In the genomic region with DNA sequence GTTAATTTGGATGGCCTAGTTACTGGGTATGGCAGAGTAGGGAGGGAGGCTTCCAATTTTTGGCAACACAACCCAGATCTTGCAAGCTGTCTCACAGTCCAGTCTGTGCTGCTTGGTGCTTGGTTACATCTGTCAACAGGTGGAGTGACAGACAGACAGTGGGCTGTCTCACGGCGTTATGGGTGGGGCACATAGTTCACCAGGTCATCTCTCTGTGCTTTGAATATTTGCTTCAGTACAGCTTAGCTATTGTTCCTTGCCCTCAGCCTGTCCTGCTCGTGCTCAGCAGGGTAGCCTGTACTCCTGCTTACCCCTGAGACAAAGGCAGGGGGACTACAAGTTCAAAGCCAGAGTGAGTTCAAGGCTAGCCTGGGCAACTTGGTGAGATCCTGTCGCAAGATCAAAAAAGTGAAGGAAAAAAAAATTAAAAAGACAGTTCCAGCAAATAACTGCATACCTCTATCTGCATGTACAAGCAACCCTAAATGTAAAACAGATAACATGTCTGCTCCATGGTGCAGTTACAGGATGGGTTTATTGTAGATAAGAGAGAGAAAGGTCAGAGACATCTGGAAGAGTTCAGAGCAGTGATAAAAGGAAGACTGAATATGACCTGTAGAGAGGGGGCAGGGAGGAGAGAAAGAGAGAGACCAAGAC, we compare ENCODE assay signal across 11 mouse cellular contexts. TPM values are rescaled to one million over a fixed set of nuclear protein-coding genes. Genes with fewer than 3 reads are reported as not detected.
DNase-seq lines count a peak whose midpoint lies in the region; ATAC-seq lines count a peak whose summit lies in the region.
"Had no signal": no experiment of that assay in that cellular context is flagged by ENCODE, and none has a peak within 500 bp of the region (broad histone marks: within the 10 kb centered on the region; RNA-seq: fewer than 3 reads in every experiment).

No protein-coding gene starts in this region.

- H3K9me3 ChIP-seq in lung, embryonic 15.5 days: no peaks in the 10 kb centered on the region
- no peaks in the 10 kb centered on the region for H3K9me3 ChIP-seq in embryonic facial prominence, embryonic 15.5 days (replicated peaks)
- no peaks in the 10 kb centered on the region for H3K9me3 ChIP-seq in forebrain, embryonic 11.5 days (ENCODE audit: control insufficient read depth, low read length)

- no peak overlapping the region for H3K4me3 ChIP-seq in lung, embryonic 15.5 days
- no peak overlapping the region for H3K4me3 ChIP-seq in embryonic facial prominence, embryonic 15.5 days (replicated peaks)
- H3K4me3 ChIP-seq in forebrain, embryonic 11.5 days (ENCODE audit: low read depth, low read length): no peak overlapping the region

- peak; percentile 40; the same call in 1 of the 2 replicates for ATAC-seq in lung, embryonic 15.5 days (ENCODE audit: borderline replicate concordance, extremely low read depth, low FRiP score, low TSS enrichment)
- ATAC-seq in embryonic facial prominence, embryonic 15.5 days (ENCODE audit: insufficient number of reproducible peaks, low FRiP score, low TSS enrichment, low read depth): peak; percentile 55; the same call in 1 of the 2 replicates
- peak; percentile 54 for ATAC-seq in megakaryocyte, adult 5-6 weeks (ENCODE audit: poor library complexity, severe bottlenecking)
- no peak for ATAC-seq in forebrain, embryonic 11.5 days (replicated peaks; ENCODE audit: low FRiP score)
- ATAC-seq: forebrain, embryonic 14.5 days had no signal

- peaks cover 4% of the 10 kb centered on the region; the same call in 1 of the 2 replicates for H3K27me3 ChIP-seq in lung, embryonic 15.5 days
- no peaks in the 10 kb centered on the region for H3K27me3 ChIP-seq in embryonic facial prominence, embryonic 15.5 days
- H3K27me3 ChIP-seq in forebrain, embryonic 11.5 days (ENCODE audit: control insufficient read depth, insufficient read depth, low read length): no peaks in the 10 kb centered on the region

- intact Hi-C loops in heart, postnatal 10 days (cut with DNase I): no loop called here

- H3K4me1 ChIP-seq in lung, embryonic 15.5 days: peaks cover 4% of the 10 kb centered on the region; the same call in 1 of the 2 replicates
- no peaks in the 10 kb centered on the region for H3K4me1 ChIP-seq in embryonic facial prominence, embryonic 15.5 days
- H3K4me1 ChIP-seq in forebrain, embryonic 11.5 days (replicated peaks; ENCODE audit: control insufficient read depth, insufficient read depth, low read length): no peaks in the 10 kb centered on the region

- H3K9ac ChIP-seq in lung, embryonic 15.5 days: no peak overlapping the region
- no peak overlapping the region for H3K9ac ChIP-seq in embryonic facial prominence, embryonic 15.5 days
- no peak overlapping the region for H3K9ac ChIP-seq in forebrain, embryonic 11.5 days (ENCODE audit: low read length)
- H3K9ac ChIP-seq: hindbrain, embryonic 14.5 days had no signal

- H3K4me2 ChIP-seq in lung, embryonic 15.5 days: no peak overlapping the region
- H3K4me2 ChIP-seq in embryonic facial prominence, embryonic 15.5 days (replicated peaks): no peak overlapping the region
- no peak overlapping the region for H3K4me2 ChIP-seq in forebrain, embryonic 11.5 days (ENCODE audit: low read depth, low read length, severe bottlenecking)
- H3K4me2 ChIP-seq: hindbrain, embryonic 14.5 days had no signal

- H3K36me3 ChIP-seq in lung, embryonic 15.5 days: no peaks in the 10 kb centered on the region
- H3K36me3 ChIP-seq in embryonic facial prominence, embryonic 15.5 days: no peaks in the 10 kb centered on the region
- no peaks in the 10 kb centered on the region for H3K36me3 ChIP-seq in forebrain, embryonic 11.5 days (ENCODE audit: control insufficient read depth, insufficient read depth, low read length)

- DNase-seq in heart, adult 11 months: peak; percentile 89
- no peak for DNase-seq in heart, postnatal 10 days
- no peak for DNase-seq in lung, postnatal 14 days
- no peak for DNase-seq in forebrain, embryonic 11.5 days (ENCODE audit: low spot score)
- no peak for DNase-seq in kidney, postnatal 25 days

- 23% methylated on average over 4 of the region's 4 CpGs for WGBS in lung, embryonic 15.5 days
- WGBS in embryonic facial prominence, embryonic 15.5 days: 40% methylated on average over 4 of the region's 4 CpGs
- 54% methylated on average over 4 of the region's 4 CpGs for WGBS in forebrain, embryonic 11.5 days

- 0 out of 2 replicates have a peak overlapping the region, but pooled peaks have one; percentile 33 for H3K27ac ChIP-seq in lung, embryonic 15.5 days
- H3K27ac ChIP-seq in embryonic facial prominence, embryonic 15.5 days (replicated peaks): 0 out of 2 replicates have a peak overlapping the region, but pooled peaks have one; percentile 44
- H3K27ac ChIP-seq in forebrain, embryonic 11.5 days (ENCODE audit: low read depth, low read length): no peak overlapping the region
- H3K27ac ChIP-seq: hindbrain, embryonic 14.5 days had no signal

RNA-seq across cellular contexts. Expression of gene Agmat, which starts 5.1 kb away (rescaled TPM):
- under 1 TPM; 0.48 to 0.79 TPM for total RNA-seq in heart, postnatal 10 days (2021)
- 0.20 and 0.26 TPM in 2 replicates for polyA plus RNA-seq in lung, embryonic 15.5 days (2015; fragmentation: Nextera tagmentation; extraction: Ambion mirVana)
- 0.32 and 0.33 TPM in 2 replicates for polyA plus RNA-seq in embryonic facial prominence, embryonic 15.5 days (2015; fragmentation: Nextera tagmentation; extraction: Ambion mirVana)
- total RNA-seq in megakaryocyte, adult 5-6 weeks (2015): not detected in 2 replicates
- not detected in 2 replicates for total RNA-seq in megakaryocyte, adult 5-6 weeks (2017)
- not detected in 2 replicates for polyA plus RNA-seq in forebrain, embryonic 11.5 days (2014; fragmentation: Nextera tagmentation; extraction: Ambion mirVana)
- total RNA-seq: layer of hippocampus, postnatal 10 days had no signal
- polyA plus RNA-seq: forebrain, embryonic 14.5 days had no signal

RNA-seq across cellular contexts. Expression of gene Ddi2, which starts 28.3 kb away (rescaled TPM):
- 10 to 100 TPM; 38.5 to 41.1 TPM for total RNA-seq in heart, postnatal 10 days (2021)
- 22.1 and 22.8 TPM in 2 replicates for polyA plus RNA-seq in lung, embryonic 15.5 days (2015; fragmentation: Nextera tagmentation; extraction: Ambion mirVana)
- 25.2 and 26.7 TPM in 2 replicates for polyA plus RNA-seq in embryonic facial prominence, embryonic 15.5 days (2015; fragmentation: Nextera tagmentation; extraction: Ambion mirVana)
- total RNA-seq in megakaryocyte, adult 5-6 weeks (2015): 25.2 and 29.1 TPM in 2 replicates
- 37.6 and 47.1 TPM in 2 replicates for total RNA-seq in megakaryocyte, adult 5-6 weeks (2017)
- 22.6 and 24.2 TPM in 2 replicates for polyA plus RNA-seq in forebrain, embryonic 11.5 days (2014; fragmentation: Nextera tagmentation; extraction: Ambion mirVana)

RNA-seq across cellular contexts. Expression of gene Dnajc16, which starts 39.2 kb away (rescaled TPM):
- 10 to 100 TPM; 17.6 to 18.0 TPM for total RNA-seq in heart, postnatal 10 days (2021)
- polyA plus RNA-seq in lung, embryonic 15.5 days (2015; fragmentation: Nextera tagmentation; extraction: Ambion mirVana): 4.4 and 4.9 TPM in 2 replicates
- polyA plus RNA-seq in embryonic facial prominence, embryonic 15.5 days (2015; fragmentation: Nextera tagmentation; extraction: Ambion mirVana): 4.8 and 5.0 TPM in 2 replicates
- 4.2 and 5.0 TPM in 2 replicates for total RNA-seq in megakaryocyte, adult 5-6 weeks (2015)
- 5.6 and 6.1 TPM in 2 replicates for total RNA-seq in megakaryocyte, adult 5-6 weeks (2017)
- 4.2 and 4.3 TPM in 2 replicates for polyA plus RNA-seq in forebrain, embryonic 11.5 days (2014; fragmentation: Nextera tagmentation; extraction: Ambion mirVana)

RNA-seq across cellular contexts. Expression of gene Casp9, which starts 41.9 kb away (rescaled TPM):
- 10 to 100 TPM; 10.5 to 12.4 TPM for total RNA-seq in heart, postnatal 10 days (2021)
- polyA plus RNA-seq in lung, embryonic 15.5 days (2015; fragmentation: Nextera tagmentation; extraction: Ambion mirVana): 24.0 and 24.1 TPM in 2 replicates
- polyA plus RNA-seq in embryonic facial prominence, embryonic 15.5 days (2015; fragmentation: Nextera tagmentation; extraction: Ambion mirVana): 14.4 and 16.9 TPM in 2 replicates
- 14.9 and 16.3 TPM in 2 replicates for total RNA-seq in megakaryocyte, adult 5-6 weeks (2015)
- total RNA-seq in megakaryocyte, adult 5-6 weeks (2017): 17.3 and 22.1 TPM in 2 replicates
- 20.4 and 21.2 TPM in 2 replicates for polyA plus RNA-seq in forebrain, embryonic 11.5 days (2014; fragmentation: Nextera tagmentation; extraction: Ambion mirVana)
